Mouse (Mus musculus): ENCODE results near the gene Foxd4.

DNA sequence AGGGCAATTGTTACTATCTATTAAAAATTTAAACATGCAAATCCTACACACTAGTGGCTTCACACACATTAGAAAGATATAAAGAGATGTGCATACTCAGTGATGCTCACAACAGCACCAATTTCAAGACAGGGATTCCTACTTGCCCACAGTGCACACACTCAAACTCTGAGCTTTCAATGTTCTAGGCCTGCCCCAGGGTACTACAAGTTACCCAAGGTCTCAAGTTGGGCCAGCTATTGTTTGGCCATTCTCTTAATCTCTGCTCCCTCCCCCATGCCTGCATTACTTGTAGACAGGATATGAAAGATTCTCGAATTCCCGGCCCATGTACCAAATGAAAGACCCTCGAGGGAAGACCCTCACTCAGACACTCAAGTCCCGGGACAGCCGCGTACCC is 6.7 kb upstream of the Foxd4 start:
- TF ChIP-seq POLR2A (IDR thresholded peaks at IDR 0.05; ENCODE audit: low read depth, low read length) (no peak), CTCF (IDR thresholded peaks at IDR 0.05; ENCODE audit: extremely low read depth, insufficient read length, insufficient replicate concordance, low read depth, low read length) (no peak)
